Mouse (Mus musculus): Measurements from ENCODE around the gene Dcaf11. TPM values are rescaled to one million over a fixed set of nuclear protein-coding genes. Genes with fewer than 3 reads are reported as not detected.

Gene Dcaf11
- polyA plus RNA-seq, 1 experiment = 25.6 TPM

DNA sequence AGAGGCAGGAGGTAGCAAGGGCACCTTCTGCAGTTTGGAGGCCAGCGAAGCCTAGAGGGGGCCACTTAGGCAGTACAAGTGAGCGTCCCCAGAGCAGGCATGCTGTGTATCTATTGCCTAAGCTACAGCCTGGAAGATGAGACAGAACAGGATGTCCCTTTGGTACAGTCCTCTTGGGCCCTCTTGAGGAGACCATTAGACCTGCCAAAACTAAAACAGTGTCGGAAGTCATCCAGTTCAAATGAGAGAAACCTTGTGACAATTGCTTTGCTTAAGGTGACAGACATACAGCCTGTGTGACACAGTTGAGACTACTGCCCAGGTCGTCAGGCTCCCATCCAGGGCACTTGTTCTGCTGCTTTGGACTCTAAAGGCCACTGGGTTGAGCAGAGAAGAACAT lies 40.2 kb upstream of the Dcaf11 start:
- TF ChIP-seq CTCF (IDR thresholded peaks at IDR 0.05; ENCODE audit: low read depth, low read length) (no peak), EP300 (IDR thresholded peaks at IDR 0.05; ENCODE audit: insufficient read depth, low read depth, low read length) (no peak), POLR2A (IDR thresholded peaks at IDR 0.05; ENCODE audit: insufficient read depth, low read length) (no peak)
- no peaks in the 10 kb centered on the region for H3K27me3 ChIP-seq (ENCODE audit: control insufficient read depth, insufficient read depth, low read length, poor library complexity, severe bottlenecking)
- no peaks in the 10 kb centered on the region for H3K36me3 ChIP-seq (ENCODE audit: control insufficient read depth, insufficient read depth, low read length, poor library complexity, severe bottlenecking)
- H3K4me3 ChIP-seq (ENCODE audit: low read depth, low read length) = no peak overlapping the region
- H3K27ac ChIP-seq (ENCODE audit: insufficient read depth, low read length) = no peak overlapping the region
- H3K4me1 ChIP-seq (ENCODE audit: control insufficient read depth, insufficient read depth, low read length) = no peaks in the 10 kb centered on the region
- H3K9ac ChIP-seq (ENCODE audit: low read depth, poor library complexity, severe bottlenecking) = no peak overlapping the region
- no peaks in the 10 kb centered on the region for H3K9me3 ChIP-seq (replicated peaks; ENCODE audit: control insufficient read depth, insufficient read depth, low read length, poor library complexity, severe bottlenecking)

DNA sequence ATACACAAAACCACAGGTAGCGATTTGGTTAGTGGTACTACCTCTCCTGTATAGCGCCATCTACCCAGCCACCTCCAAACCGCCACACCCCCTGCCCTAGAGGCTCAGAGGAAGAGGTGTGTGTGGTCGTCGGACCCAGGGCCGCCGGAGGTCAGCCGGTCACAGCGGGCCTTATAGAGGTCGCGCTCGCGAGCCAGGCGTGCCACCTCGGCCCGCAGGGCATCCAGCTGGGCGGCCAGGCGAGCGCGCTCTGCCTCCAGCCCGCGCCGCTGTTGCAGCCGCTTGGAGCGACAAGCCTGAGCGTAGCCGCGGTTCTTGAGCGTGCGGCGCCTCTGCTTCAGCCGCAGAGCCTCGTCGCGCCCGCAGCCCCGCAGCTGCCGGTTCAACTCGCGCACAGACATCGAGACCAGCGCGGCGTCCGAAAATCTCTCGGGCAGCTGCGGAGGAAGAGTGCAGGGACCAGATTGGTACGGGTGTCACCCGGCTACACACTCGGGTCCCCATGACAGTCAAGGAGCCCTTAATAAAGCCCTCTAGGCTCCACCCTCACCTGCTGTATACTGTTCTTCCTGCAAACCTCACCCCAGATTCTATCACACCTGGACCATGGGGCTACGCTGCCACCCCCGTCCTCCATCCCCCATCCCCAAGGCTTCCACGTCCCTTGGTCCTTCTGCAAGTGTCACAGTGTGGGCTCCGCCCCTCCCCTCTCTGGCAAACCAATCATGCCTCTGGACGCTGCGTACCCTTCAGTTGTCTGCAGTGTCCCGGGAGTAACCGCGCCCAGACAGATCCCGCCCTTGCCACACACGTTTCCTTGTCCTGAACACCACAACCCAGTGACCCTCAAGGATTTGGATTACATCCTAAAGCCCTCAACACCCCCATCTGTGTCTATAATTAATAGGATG lies 39.1 kb upstream of the Dcaf11 start:
- H3K27ac ChIP-seq (ENCODE audit: insufficient read depth, low read length) = no peak overlapping the region
- TF ChIP-seq CTCF (IDR thresholded peaks at IDR 0.05; ENCODE audit: low read depth, low read length) (peak; percentile 42), POLR2A (IDR thresholded peaks at IDR 0.05; ENCODE audit: insufficient read depth, low read length) (no peak), EP300 (IDR thresholded peaks at IDR 0.05; ENCODE audit: insufficient read depth, low read depth, low read length) (no peak)
- peak overlapping the region; percentile 74 for H3K4me3 ChIP-seq (ENCODE audit: low read depth, low read length)
- no peaks in the 10 kb centered on the region for H3K27me3 ChIP-seq (ENCODE audit: control insufficient read depth, insufficient read depth, low read length, poor library complexity, severe bottlenecking)
- H3K9me3 ChIP-seq (replicated peaks; ENCODE audit: control insufficient read depth, insufficient read depth, low read length, poor library complexity, severe bottlenecking) = no peaks in the 10 kb centered on the region
- H3K36me3 ChIP-seq (ENCODE audit: control insufficient read depth, insufficient read depth, low read length, poor library complexity, severe bottlenecking) = no peaks in the 10 kb centered on the region
- H3K9ac ChIP-seq (ENCODE audit: low read depth, poor library complexity, severe bottlenecking) = peak overlapping the region; percentile 17
- H3K4me1 ChIP-seq (ENCODE audit: control insufficient read depth, insufficient read depth, low read length) = no peaks in the 10 kb centered on the region

DNA sequence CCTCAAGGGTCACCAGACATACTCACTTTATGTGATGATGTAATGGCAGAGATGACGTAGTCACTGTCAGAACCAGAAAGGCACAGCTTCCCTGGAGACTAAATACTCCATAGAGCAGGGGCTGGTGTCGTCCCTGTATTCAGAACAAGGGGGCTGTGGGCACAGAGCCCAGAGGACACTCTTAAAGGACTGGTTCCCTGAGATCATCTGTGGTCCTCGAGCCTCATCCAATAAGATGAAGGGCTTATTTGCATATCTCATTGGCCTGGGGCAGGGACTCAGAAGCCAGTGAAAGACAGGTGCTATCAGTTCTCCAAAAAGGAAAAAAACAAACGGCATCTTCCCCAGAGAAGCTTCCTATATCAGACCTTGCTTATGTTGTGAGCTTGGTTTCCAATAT lies 35.7 kb upstream of the Dcaf11 start:
- Histone ChIP-seq H3K4me1 (ENCODE audit: control insufficient read depth, insufficient read depth, low read length) (no peaks in the 10 kb centered on the region), H3K27ac (ENCODE audit: insufficient read depth, low read length) (no peak overlapping the region), H3K36me3 (ENCODE audit: control insufficient read depth, insufficient read depth, low read length, poor library complexity, severe bottlenecking) (no peaks in the 10 kb centered on the region), H3K9me3 (replicated peaks; ENCODE audit: control insufficient read depth, insufficient read depth, low read length, poor library complexity, severe bottlenecking) (no peaks in the 10 kb centered on the region), H3K27me3 (ENCODE audit: control insufficient read depth, insufficient read depth, low read length, poor library complexity, severe bottlenecking) (no peaks in the 10 kb centered on the region), H3K9ac (ENCODE audit: low read depth, poor library complexity, severe bottlenecking) (no peak overlapping the region), H3K4me3 (ENCODE audit: low read depth, low read length) (no peak overlapping the region)
- TF ChIP-seq EP300 (IDR thresholded peaks at IDR 0.05; ENCODE audit: insufficient read depth, low read depth, low read length) (no peak), CTCF (IDR thresholded peaks at IDR 0.05; ENCODE audit: low read depth, low read length) (no peak), POLR2A (IDR thresholded peaks at IDR 0.05; ENCODE audit: insufficient read depth, low read length) (no peak)

DNA sequence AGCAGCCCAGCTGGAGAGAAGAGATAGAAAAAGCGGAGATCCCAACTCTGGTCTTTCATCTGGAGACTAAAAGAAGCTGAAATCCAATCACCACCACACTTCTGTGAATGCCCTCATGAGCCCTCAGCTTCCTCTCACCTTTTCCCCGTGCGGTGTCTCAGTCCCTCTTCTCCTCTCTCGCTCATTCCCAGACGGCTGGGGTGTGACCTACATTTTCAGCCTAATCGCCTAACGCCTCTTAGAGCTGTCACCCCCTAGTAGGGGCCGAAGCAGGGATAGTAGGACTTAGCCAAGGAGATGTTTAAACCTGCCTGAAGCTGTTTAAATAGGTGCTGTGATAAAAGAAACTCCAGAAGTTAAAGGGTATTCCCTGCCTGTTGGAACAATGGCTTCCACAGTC lies 35.0 kb upstream of the Dcaf11 start, which contains the start of gene Nrl:
TSS of gene Nrl (minus strand) at position 197 of the 400 bp plus-strand sequence.
- no peaks in the 10 kb centered on the region for H3K27me3 ChIP-seq (ENCODE audit: control insufficient read depth, insufficient read depth, low read length, poor library complexity, severe bottlenecking)
- no peak within 1 kb of the TSS for H3K4me3 ChIP-seq (ENCODE audit: low read depth, low read length)
- TF ChIP-seq EP300 (IDR thresholded peaks at IDR 0.05; ENCODE audit: insufficient read depth, low read depth, low read length) = no peak
- TF ChIP-seq CTCF (IDR thresholded peaks at IDR 0.05; ENCODE audit: low read depth, low read length) = no peak
- TF ChIP-seq POLR2A (IDR thresholded peaks at IDR 0.05; ENCODE audit: insufficient read depth, low read length) = no peak
- H3K9ac ChIP-seq (ENCODE audit: low read depth, poor library complexity, severe bottlenecking) = no peak within 1 kb of the TSS
- H3K9me3 ChIP-seq (replicated peaks; ENCODE audit: control insufficient read depth, insufficient read depth, low read length, poor library complexity, severe bottlenecking) = no peaks in the 10 kb centered on the region
- H3K27ac ChIP-seq (ENCODE audit: insufficient read depth, low read length) = no peak within 1 kb of the TSS
- no peaks in the 10 kb centered on the region for H3K36me3 ChIP-seq (ENCODE audit: control insufficient read depth, insufficient read depth, low read length, poor library complexity, severe bottlenecking)
- H3K4me1 ChIP-seq (ENCODE audit: control insufficient read depth, insufficient read depth, low read length) = no peaks in the 10 kb centered on the region

DNA sequence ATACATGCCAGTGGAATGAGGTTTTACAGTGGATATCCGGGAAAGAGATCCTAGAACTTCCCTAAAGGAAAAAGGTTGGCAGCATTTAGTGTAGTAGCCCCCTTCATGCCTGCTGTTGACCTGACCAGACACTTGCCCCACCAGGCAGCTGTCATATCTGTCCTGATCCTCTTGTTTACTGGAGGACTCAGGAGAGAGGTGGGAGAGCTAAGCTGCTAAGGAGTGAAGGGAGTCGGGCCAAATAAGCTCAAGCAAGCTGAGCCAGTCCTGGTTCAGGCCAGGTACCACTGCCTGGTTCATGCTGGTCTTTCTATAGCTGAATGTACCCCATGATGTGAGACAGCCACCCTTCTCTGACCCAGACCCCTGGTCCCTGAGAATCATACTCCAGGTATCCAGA lies 33.1 kb upstream of the Dcaf11 start:
- Histone ChIP-seq H3K27me3 (ENCODE audit: control insufficient read depth, insufficient read depth, low read length, poor library complexity, severe bottlenecking) (no peaks in the 10 kb centered on the region), H3K27ac (ENCODE audit: insufficient read depth, low read length) (no peak overlapping the region), H3K4me1 (ENCODE audit: control insufficient read depth, insufficient read depth, low read length) (no peaks in the 10 kb centered on the region), H3K9me3 (replicated peaks; ENCODE audit: control insufficient read depth, insufficient read depth, low read length, poor library complexity, severe bottlenecking) (no peaks in the 10 kb centered on the region), H3K4me3 (ENCODE audit: low read depth, low read length) (no peak overlapping the region), H3K9ac (ENCODE audit: low read depth, poor library complexity, severe bottlenecking) (no peak overlapping the region), H3K36me3 (ENCODE audit: control insufficient read depth, insufficient read depth, low read length, poor library complexity, severe bottlenecking) (no peaks in the 10 kb centered on the region)
- no peak for TF ChIP-seq EP300 (IDR thresholded peaks at IDR 0.05; ENCODE audit: insufficient read depth, low read depth, low read length)
- no peak for TF ChIP-seq CTCF (IDR thresholded peaks at IDR 0.05; ENCODE audit: low read depth, low read length)
- no peak for TF ChIP-seq POLR2A (IDR thresholded peaks at IDR 0.05; ENCODE audit: insufficient read depth, low read length)

DNA sequence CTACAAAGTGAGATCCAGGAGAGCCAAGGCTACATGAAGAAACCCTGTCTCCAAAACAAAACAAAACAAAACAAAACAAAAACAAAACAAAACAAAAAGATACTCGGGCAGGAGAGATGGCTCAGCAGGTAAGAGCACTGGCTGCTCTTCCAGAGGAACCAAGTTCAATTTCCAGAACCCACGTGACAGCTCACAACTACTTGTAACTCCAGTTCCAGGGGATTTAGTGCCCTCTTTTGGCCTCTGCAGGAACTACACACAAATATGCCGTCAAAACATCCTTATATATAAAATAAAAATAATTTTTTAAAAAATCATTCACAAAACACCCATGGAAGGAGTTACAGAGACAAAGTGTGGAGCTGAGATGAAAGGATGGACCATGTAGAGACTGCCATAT lies 31.9 kb upstream of the Dcaf11 start:
- H3K9me3 ChIP-seq (replicated peaks; ENCODE audit: control insufficient read depth, insufficient read depth, low read length, poor library complexity, severe bottlenecking) = no peaks in the 10 kb centered on the region

More for the DNA sequence above, 31.9 kb upstream of the Dcaf11 start:
- Histone ChIP-seq H3K27ac (ENCODE audit: insufficient read depth, low read length) (no peak overlapping the region), H3K36me3 (ENCODE audit: control insufficient read depth, insufficient read depth, low read length, poor library complexity, severe bottlenecking) (no peaks in the 10 kb centered on the region), H3K4me1 (ENCODE audit: control insufficient read depth, insufficient read depth, low read length) (no peaks in the 10 kb centered on the region), H3K27me3 (ENCODE audit: control insufficient read depth, insufficient read depth, low read length, poor library complexity, severe bottlenecking) (no peaks in the 10 kb centered on the region), H3K9ac (ENCODE audit: low read depth, poor library complexity, severe bottlenecking) (no peak overlapping the region), H3K4me3 (ENCODE audit: low read depth, low read length) (no peak overlapping the region)
- TF ChIP-seq CTCF (IDR thresholded peaks at IDR 0.05; ENCODE audit: low read depth, low read length) = peak; percentile 25
- TF ChIP-seq EP300 (IDR thresholded peaks at IDR 0.05; ENCODE audit: insufficient read depth, low read depth, low read length) = no peak
